Mouse (Mus musculus) frontal cortex, postnatal 25 days (tissue): ENCODE data around the gene Fancd2.
A peak's percentile ranks its signal among the peaks of the same experiment; 100 is the strongest.

ENCODE experiments used
- DNase-seq, 2 experiments: peaks; one replicate each; pipeline ENCODE4 v3.0.0; 2022; ENCODE audit warnings: low spot score in 2 of 2

Fancd2 gene

DNA sequence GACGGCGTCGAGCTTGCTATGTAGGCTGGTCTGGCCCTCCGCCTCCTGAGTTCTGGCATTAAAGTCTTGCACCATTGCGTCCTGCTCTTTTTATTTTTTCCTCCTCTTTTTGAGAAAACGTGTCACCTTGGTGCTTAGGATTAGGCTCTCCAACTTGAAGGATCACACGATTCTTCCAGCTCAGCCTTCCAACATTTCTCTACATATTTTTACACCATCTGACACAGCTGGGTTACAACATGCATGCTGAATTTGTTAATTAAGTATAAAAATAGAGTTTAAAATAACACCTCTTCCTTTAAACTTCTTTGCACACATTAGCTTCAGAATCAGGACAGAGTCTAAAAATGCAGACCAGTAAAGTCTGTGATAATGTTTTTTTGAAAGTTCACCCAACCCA lies 77.8 kb downstream of the Fancd2 start:
- no peak for DNase-seq

DNA sequence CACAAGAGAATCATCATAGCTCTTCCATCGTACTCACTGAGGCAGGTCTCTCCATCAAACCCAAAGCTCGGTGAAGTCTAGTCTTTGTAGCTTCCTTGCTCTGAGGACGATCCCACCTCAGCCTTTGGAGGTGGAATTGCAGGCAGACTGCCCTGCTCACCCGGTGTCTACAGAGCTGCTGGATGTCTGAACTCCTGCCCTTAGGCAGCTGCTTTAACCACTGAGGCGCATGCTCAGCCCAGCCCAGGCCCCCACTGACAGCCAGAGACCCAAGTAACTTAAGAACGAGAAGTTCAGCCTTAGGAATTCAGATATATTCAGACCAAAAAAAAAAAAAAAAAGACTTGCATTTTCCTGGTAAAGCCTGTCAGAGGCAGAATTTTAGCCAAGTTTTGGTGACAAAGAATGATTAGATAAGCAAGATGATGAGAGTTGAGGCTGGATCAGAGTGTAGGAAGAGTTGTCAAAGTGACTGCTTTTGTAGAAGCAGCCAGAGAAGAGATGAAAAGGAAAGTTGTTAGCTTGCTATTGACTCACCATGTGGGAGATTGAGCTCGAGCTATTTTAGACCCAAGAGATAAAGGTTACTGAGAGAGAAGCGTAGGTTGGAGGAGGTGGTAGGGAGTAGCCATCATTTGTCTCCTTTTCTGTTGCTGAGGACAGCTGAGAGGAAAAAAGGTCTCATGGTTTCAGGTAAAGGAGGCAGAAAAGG lies 80.9 kb downstream of the Fancd2 start:
- DNase-seq: no peak

DNA sequence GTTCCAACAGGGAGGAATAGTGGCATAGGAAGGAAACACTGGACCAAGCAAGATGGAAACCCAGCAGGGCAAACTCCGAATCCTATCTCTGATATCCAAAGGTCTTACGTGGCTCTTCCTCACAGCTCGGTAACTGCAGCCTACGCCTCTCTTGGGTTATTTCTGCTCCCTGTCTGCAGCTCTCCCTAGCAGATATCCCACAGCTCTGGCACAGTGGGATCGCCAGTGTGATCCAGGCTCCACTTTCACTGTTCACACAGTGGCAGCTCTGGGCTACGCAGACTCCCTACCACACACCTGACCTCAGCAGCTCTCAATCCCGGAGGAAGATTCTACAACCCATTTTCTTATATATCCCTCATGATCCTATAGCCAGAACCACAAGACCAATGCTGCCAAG lies 82.7 kb downstream of the Fancd2 start:
- no peak for DNase-seq

DNA sequence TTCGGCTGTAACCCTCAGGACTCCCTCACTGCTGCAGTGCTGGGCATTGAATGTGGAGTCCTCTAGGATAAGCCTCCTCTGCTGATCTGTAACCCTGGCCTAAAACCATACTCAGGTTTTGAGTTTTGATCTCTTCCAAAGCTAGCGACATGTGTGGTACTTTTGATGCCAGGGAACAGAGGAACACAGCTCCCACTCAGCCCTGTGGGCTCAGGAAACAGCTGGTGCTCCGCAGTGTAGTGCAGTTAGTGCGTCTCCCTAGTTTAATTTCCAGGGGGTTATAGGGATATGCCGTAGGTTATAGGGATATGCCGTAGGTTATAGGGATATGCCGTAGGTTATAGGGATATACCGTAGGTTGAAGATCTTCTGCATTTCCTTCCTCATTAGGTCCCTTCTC lies 83.5 kb downstream of the Fancd2 start:
- DNase-seq: no peak

DNA sequence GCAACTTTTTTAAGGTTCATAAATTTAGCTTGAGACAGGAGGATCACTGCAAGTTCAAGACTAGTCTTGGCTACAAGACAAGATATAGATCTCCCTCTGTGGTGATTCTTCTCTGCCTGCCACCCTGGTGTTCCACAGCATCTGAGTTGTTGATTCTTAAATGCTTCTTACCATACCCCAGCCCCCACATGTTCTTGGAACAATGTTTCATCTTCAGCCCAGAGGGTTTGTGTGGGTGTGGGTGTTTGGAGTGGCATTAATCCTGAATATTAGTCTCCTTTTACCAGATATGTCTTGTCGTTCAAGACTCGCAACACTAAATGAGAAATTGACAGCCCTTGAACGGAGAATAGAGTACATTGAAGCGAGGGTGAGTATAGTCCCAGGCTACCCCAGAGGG lies 84.0 kb downstream of the Fancd2 start:
- no peak for DNase-seq

DNA sequence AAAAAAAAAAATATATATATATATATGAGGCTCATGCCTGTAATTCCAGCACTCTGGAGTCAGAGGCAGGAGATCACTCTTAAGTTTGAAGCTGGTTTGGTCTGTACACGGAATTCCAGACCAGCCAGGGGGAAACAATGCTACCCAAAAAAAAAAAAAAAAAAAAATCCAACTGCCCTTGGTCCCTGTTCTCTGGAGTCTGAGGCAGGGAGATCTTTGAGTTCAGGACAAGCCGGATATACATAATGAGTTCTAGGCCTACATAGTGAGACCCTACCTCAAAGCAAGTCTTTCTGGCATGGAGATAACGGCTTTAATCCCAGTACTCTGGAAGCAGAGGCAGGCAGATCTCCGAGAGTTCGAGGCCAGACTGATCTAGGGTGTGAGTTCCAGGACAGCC lies 91.9 kb downstream of the Fancd2 start:
- no peak for DNase-seq

DNA sequence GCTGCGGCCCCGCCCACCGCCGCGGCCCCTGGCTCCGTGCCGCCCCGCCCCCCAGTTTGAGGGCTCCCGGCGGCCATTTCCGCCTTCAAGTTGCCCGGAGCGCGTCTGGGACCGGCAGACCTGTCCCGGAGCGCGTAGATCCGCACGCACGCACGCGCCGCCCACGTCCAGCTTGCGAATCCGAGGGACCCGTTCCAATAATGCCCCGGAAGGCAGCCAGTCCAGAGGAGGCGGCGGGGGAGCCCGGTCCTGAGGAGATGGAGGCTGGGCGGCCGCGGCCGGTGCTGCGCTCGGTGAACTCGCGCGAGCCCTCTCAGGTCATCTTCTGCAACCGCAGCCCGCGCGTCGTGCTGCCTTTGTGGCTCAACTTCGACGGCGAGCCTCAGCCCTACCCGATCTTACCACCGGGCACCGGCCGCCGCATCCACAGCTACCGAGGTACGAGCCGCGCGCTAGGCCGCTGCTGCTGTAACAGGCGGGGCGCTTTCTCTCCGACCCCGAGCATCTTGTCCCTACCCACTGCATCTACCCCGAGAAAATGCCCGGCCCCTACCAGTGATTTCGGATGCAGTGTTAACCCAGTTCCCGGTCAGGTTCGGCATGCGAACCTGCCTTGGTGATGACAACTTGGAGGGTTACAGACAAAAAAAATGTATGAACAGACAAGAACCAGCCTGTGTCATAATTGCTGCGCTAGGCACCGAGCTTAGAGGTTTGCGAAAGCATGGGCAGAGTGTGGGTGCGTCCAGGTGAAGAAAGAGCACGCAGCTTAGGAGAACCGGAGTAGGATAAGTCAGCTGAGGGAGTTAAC lies 92.7 kb downstream of the Fancd2 start, which contains the start of gene Vhl:
Vhl (plus strand) TSS at position 19 of the 811 bp plus-strand sequence.
- peak; percentile 66 to 70 for DNase-seq

DNA sequence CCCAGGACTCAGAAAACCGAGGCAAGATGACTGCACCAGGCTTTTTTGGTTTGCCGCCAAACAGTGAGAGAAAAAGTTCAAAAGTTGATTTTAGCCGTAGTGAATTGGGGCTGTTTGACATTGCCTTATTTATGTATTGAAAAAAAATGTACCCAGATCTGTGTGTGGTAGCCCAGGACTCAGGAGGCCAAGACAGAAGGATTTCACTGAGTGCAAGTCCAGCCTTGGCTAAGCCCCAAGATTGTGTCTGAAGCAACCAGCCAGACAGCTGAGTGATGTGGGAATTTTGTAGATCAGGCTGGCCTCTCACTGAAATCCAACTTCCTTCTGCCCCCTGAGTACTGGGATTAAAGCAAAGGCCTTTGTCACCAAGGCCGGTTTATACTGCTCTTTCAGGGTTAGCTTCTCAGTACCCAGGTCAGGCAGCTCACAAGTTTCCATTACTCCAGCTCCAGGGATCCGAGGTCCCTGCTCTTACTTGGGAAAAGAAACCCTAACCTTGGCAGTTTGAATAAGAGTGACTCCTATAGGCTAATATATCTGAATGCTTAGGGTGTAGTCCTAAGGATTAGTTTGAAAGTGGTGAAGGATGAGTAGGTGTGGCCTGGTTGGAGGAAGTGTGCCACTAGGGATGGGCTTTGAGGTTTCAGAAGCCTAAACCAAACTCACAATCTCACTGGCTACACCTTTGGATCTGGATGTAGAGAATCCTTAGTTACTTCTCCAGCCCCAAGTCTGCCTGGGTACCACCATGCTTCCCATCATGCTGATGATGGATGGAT lies 93.7 kb downstream of the Fancd2 start:
- DNase-seq: no peak

DNA sequence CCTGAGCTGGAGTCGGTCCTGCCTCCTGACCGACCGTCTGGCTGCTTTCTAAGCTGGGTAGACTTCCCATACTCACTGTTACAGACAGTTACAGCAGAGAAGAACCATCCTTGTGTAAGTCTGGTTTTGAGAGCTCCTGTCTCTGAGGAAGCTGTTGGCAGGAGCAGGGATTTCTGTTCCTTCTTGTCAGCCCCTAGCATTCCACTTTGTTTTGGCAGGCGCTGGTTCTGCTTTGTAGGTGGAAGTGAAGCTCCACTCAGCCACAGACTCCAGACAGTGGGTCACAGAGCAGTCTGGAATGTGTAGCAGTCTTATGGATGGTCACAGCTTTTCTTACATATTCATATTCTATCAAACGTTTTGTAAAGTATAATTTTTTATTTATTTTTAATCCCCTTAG lies 98.8 kb downstream of the Fancd2 start:
- DNase-seq: no peak

DNA sequence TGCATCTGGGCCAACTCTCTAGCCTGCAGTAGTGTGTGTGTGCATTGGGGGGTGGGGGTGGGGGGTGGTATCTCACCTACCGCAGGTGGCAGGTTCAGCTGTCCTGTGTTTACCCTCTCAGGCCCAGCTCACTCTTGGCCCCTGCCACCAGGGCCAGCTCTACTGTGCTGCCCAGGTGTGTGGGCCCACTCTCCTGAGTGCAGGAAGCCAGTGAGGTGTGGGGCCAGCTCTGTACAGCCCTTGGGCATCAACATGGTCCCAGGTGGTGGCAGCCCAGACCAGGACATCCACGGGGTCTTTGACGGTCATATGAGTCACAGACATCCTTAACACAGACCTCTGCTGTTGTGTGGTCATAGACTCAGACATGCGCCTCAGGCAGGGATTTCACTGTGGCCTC lies 101.4 kb downstream of the Fancd2 start:
- DNase-seq: no peak

DNA sequence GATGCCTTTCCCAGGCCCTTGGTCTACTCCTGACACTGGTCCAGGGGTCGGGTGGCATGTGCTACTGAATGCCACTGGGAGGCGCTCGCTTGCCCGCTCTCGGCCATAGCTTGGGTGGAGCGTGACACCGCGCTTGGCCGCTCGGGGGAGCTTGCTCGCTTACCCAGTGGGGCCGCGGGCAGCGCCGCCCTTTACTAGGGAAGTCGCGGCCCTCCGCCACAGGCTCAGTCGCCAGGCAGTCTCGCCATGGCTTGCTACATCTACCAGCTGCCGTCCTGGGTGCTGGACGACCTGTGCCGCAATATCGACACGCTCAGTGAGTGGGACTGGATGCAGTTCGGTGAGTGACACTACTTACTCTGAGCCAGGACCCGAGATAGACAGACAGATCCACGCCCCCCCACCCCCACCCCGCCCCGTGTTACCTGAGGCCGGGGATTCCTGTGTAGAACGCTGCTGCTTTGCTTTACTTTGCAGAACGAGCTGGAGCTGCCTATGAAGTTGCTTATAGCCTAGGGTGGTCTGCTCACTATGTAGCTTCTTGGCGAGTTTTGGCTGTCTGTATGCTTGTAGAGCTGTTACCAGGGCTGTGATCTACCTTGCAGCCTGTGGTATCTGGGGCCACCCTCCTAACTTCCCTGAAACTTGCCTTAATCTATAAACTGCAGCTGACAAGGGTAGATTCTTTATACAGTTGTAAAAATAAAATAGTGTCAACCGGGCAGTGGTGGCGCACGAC lies 107.0 kb downstream of the Fancd2 start, which contains the start of gene Irak2:
Irak2 (plus strand) TSS at position 166 of the 739 bp plus-strand sequence.
- peak; percentile 92 to 96 for DNase-seq

DNA sequence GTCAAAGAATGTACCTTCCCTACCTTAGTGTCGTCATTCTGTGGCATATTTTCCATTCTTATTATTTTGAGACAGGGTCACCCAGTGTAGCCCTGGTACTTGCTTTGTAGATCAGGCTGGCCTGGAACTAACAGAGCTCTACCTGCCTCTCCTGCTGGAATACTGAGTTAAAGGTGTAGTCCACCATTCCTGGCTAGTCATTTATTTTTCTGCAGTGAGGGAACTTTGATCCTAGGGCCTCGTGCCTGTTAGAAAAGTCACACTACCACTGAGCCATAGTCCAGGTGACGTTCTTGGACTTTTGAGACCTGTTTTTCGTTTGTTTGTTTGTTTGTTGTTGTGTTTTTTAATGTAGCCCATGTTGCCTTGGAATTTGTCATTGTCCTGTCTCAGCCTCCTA lies 107.7 kb downstream of the Fancd2 start:
- DNase-seq: no peak

DNA sequence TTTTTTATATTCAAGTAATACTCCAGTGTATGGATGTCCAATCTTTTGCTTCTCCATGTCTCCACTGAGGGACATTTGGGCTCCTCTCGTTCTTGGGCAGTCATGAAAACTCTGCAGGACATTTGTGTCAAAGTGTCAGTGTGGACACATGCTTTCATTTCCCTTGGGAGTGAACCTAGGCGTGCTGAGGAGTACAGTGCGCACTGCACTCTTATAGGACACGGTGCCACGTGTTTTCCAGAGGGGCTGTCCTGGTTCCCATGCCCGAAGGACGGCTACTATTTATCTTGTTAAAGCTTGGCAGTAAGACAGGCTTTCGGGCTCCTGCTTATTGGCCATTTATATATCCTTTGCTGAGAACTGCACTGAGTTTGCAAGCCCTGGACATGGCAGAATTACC lies 111.1 kb downstream of the Fancd2 start:
- no peak for DNase-seq

DNA sequence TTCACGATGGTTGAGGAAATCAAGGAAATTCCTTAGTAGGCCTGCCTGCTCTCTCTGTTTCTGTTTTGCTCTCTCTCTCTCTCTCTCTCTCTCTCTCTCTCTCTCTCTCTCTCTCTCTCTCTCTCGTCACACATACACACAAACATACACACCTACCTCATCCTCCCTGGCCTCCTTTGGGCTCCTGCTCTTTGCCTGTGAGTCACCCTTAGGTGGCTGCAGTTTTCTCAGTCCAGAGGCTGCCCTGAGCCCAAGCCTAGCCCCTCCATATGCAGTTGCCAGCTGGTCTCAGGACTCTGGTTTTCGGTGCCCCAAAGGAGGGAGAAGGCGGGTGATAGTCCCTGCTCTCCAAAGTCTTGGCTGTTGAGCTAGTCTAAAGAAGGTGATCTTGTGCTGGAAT lies 111.5 kb downstream of the Fancd2 start:
- no peak for DNase-seq

DNA sequence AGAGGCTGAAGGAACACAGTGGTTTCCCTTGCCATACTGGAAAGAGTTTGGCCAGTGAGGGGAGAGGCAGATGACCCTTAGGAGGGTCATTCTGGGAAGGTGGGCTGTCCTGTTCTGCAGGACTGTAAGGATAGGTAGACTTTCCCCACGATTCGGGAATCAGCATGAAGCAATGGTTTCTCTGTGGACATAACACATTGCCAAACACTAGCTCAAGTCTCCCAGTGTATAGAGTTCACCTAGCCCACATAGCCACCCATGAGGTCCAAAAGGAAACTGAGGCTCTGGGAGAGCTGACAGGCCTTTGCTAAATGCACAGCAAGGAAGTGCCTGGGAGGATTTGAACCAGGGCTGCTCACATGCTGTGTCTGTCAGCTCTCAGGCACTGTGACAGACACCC lies 112.5 kb downstream of the Fancd2 start:
- DNase-seq: no peak

DNA sequence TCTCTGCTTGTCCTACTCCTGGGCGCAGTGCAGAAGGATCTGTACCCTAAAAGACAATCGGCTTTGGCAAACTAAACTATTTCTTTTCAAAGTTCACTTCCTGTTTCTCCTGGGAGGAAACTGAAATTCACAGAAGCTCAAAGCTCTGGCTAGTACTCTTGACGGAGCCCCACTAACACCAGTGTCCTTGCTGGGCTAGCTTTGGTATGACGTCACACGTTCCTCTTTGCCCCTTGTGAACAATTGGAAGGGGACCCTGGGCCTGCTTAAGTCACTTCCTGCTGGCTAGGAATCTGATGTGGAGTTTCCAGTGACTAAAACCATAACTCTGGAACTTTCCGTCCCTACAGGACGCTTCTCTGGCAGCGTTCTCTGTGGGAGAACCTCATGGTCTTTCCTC lies 113.3 kb downstream of the Fancd2 start:
- no peak for DNase-seq
